Mouse (Mus musculus): Measurements from ENCODE around the gene Wnt5a. TPM values are rescaled to one million over a fixed set of nuclear protein-coding genes. Genes with fewer than 3 reads are reported as not detected.
A peak's percentile ranks its signal among the peaks of the same experiment; 100 is the strongest.

Wnt5a gene
- polyA plus RNA-seq, 1 experiment from 2014 or later: 19.5 TPM

GRCm38 (mm10) chr14:28521106-28521505, 16.6 kb downstream of the Wnt5a start:
- H3K27me3 ChIP-seq: no peaks in the 10 kb centered on the region
- no peak for DNase-seq (ENCODE audit: low read depth, low spot score)
- in situ Hi-C loops (cut with MboI; ENCODE audit: low pct_unique_long_range_greater_than_20kb): no loop called here
- CTCF ChIA-PET: interaction anchor here (1.1 kb wide), 1 partner anchor 14 kb away, joined by 3 read pairs; no protein-coding TSS in a partner anchor
- no peak for ATAC-seq
- POLR2A ChIA-PET: no interaction called here
- no peak for TF ChIP-seq CTCF (IDR thresholded peaks at IDR 0.05)

- no peaks in the 10 kb centered on the region for H3K27me3 ChIP-seq
- ATAC-seq: no peak
- no peak for TF ChIP-seq CTCF (IDR thresholded peaks at IDR 0.05)
- ChIA-PET POLR2A (no interaction called here), CTCF (no interaction called here)
- in situ Hi-C loops (cut with MboI; ENCODE audit: low pct_unique_long_range_greater_than_20kb): no loop called here
- no peak for DNase-seq (ENCODE audit: low read depth, low spot score)
These were observed 18.1 kb downstream of the Wnt5a start for GRCm38 (mm10) chr14:28522611-28523010.

- peak; percentile 47 for ATAC-seq
- POLR2A ChIA-PET: interaction anchor here (0.6 kb wide), 2 partner anchors 18 to 354 kb away, joined by 3 read pairs; no protein-coding TSS in a partner anchor
- CTCF ChIA-PET: interaction anchor here (1.2 kb wide), 1 partner anchor 18 kb away, joined by 3 read pairs; no protein-coding TSS in a partner anchor
These were observed 21.0 kb downstream of the Wnt5a start for GRCm38 (mm10) chr14:28525566-28525965.

GRCm38 (mm10) chr14:28528151-28528685, 23.7 kb downstream of the Wnt5a start:
- no peak for DNase-seq (ENCODE audit: low read depth, low spot score)
- in situ Hi-C loops (cut with MboI; ENCODE audit: low pct_unique_long_range_greater_than_20kb): no loop called here
- CTCF ChIA-PET: no interaction called here
- TF ChIP-seq CTCF (IDR thresholded peaks at IDR 0.05): no peak
- POLR2A ChIA-PET: no interaction called here
- ATAC-seq: no peak
- H3K27me3 ChIP-seq: no peaks in the 10 kb centered on the region

More at GRCm38 (mm10) chr14:28525566-28525965, 21.0 kb downstream of the Wnt5a start:
- DNase-seq (ENCODE audit: low read depth, low spot score): peak; percentile 10
- TF ChIP-seq CTCF (IDR thresholded peaks at IDR 0.05): no peak
- no peaks in the 10 kb centered on the region for H3K27me3 ChIP-seq
- in situ Hi-C loops (cut with MboI; ENCODE audit: low pct_unique_long_range_greater_than_20kb): no loop called here

- CTCF ChIA-PET: no interaction called here
- POLR2A ChIA-PET: no interaction called here
- no peak for DNase-seq (ENCODE audit: low read depth, low spot score)
- no peak for TF ChIP-seq CTCF (IDR thresholded peaks at IDR 0.05)
- in situ Hi-C loops (cut with MboI; ENCODE audit: low pct_unique_long_range_greater_than_20kb): no loop called here
- no peak for ATAC-seq
- no peaks in the 10 kb centered on the region for H3K27me3 ChIP-seq
These were observed 27.0 kb downstream of the Wnt5a start for GRCm38 (mm10) chr14:28531531-28531930.

GRCm38 (mm10) chr14:28532943-28533342, 28.4 kb downstream of the Wnt5a start:
- no peak for TF ChIP-seq CTCF (IDR thresholded peaks at IDR 0.05)
- no peaks in the 10 kb centered on the region for H3K27me3 ChIP-seq
- in situ Hi-C loops (cut with MboI; ENCODE audit: low pct_unique_long_range_greater_than_20kb): no loop called here
- ChIA-PET POLR2A (no interaction called here), CTCF (no interaction called here)
- DNase-seq (ENCODE audit: low read depth, low spot score) (no peak), ATAC-seq (no peak)

- TF ChIP-seq CTCF (IDR thresholded peaks at IDR 0.05): no peak
- CTCF ChIA-PET: no interaction called here
- in situ Hi-C loops (cut with MboI; ENCODE audit: low pct_unique_long_range_greater_than_20kb): no loop called here
- ATAC-seq (no peak), DNase-seq (ENCODE audit: low read depth, low spot score) (no peak)
- no peaks in the 10 kb centered on the region for H3K27me3 ChIP-seq
- POLR2A ChIA-PET: no interaction called here
These were observed 29.3 kb downstream of the Wnt5a start for GRCm38 (mm10) chr14:28533876-28534275.

- in situ Hi-C loops (cut with MboI; ENCODE audit: low pct_unique_long_range_greater_than_20kb): no loop called here
- CTCF ChIA-PET: no interaction called here
- POLR2A ChIA-PET: no interaction called here
- TF ChIP-seq CTCF (IDR thresholded peaks at IDR 0.05): no peak
- H3K27me3 ChIP-seq: no peaks in the 10 kb centered on the region
- ATAC-seq (no peak), DNase-seq (ENCODE audit: low read depth, low spot score) (peak; percentile 17)
These were observed 31.3 kb downstream of the Wnt5a start for GRCm38 (mm10) chr14:28535814-28536213.

- in situ Hi-C loops (cut with MboI; ENCODE audit: low pct_unique_long_range_greater_than_20kb): no loop called here
- ATAC-seq (peak; percentile 11), DNase-seq (ENCODE audit: low read depth, low spot score) (peak; percentile 19)
- no peaks in the 10 kb centered on the region for H3K27me3 ChIP-seq
- CTCF ChIA-PET: no interaction called here
- TF ChIP-seq CTCF (IDR thresholded peaks at IDR 0.05): no peak
- POLR2A ChIA-PET: no interaction called here
These were observed 35.0 kb downstream of the Wnt5a start for GRCm38 (mm10) chr14:28539577-28539976.

- no peak for TF ChIP-seq CTCF (IDR thresholded peaks at IDR 0.05)
- peak; percentile 81 for ATAC-seq
- ChIA-PET POLR2A (no interaction called here), CTCF (no interaction called here)
- no peaks in the 10 kb centered on the region for H3K27me3 ChIP-seq
- in situ Hi-C loops (cut with MboI; ENCODE audit: low pct_unique_long_range_greater_than_20kb): no loop called here
- peak; percentile 31 for DNase-seq (ENCODE audit: low read depth, low spot score)
These were observed 37.7 kb downstream of the Wnt5a start for GRCm38 (mm10) chr14:28542117-28542741.

GRCm38 (mm10) chr14:28561861-28562260, 57.3 kb downstream of the Wnt5a start:
- CTCF ChIA-PET: no interaction called here
- H3K27me3 ChIP-seq: no peaks in the 10 kb centered on the region
- ATAC-seq: no peak
- POLR2A ChIA-PET: interaction anchor here (0.8 kb wide), 1 partner anchor 17 kb away, joined by 3 read pairs; no protein-coding TSS in a partner anchor
- TF ChIP-seq CTCF (IDR thresholded peaks at IDR 0.05): no peak
- DNase-seq (ENCODE audit: low read depth, low spot score): no peak
- in situ Hi-C loops (cut with MboI; ENCODE audit: low pct_unique_long_range_greater_than_20kb): no loop called here

All from Patski (cell line).